19 mouse cellular contexts compared by ENCODE assay signal in the genomic region with DNA sequence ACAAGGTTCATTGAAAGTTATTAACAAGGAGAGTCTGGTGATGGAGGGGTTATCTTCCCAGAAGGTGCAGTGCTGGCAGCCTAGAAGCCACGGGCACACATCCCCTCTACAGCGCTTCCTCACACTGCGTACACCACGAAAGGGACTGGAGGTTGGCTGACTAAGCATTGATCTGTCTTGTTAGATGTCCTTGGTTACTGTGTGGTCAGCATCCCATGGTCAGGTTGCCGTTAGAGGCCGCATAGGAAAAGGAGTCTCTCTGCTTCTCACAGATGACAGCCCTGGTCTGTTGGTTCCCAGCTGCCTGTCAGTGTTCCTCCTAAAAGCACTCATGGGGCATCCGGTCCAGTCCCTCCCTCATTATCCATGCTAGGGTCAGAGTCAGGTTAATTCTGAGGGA. TPM values are rescaled to one million over a fixed set of nuclear protein-coding genes. Genes with fewer than 3 reads are reported as not detected.
"Had no signal": no experiment of that assay in that cellular context is flagged by ENCODE, and none has a peak within 500 bp of the region (broad histone marks: within the 10 kb centered on the region; RNA-seq: fewer than 3 reads in every experiment).

No protein-coding gene starts in this region.

- ATAC-seq: intestine, postnatal 0 days; midbrain, embryonic 15.5 days had no signal

- H3K4me2 ChIP-seq: liver, embryonic 11.5 days; liver, embryonic 15.5 days; midbrain, embryonic 11.5 days; midbrain, embryonic 15.5 days; neural tube, embryonic 12.5 days; stomach, embryonic 15.5 days had no signal

- H3K27me3 ChIP-seq: liver, embryonic 15.5 days; midbrain, embryonic 15.5 days; neural tube, embryonic 12.5 days; stomach, embryonic 15.5 days had no signal

- DNase-seq: kidney, postnatal 4 days; lung, adult 2 months; lung, postnatal 36 days; retina, postnatal 1 day; right cerebral cortex, postnatal 4 days; spleen, adult 18-20 months; thymus, postnatal 36 days had no signal

- H3K4me1 ChIP-seq: midbrain, embryonic 15.5 days; neural tube, embryonic 12.5 days had no signal

- H3K4me3 ChIP-seq: layer of hippocampus, adult 2 months; liver, embryonic 15.5 days; midbrain, embryonic 15.5 days; neural tube, embryonic 12.5 days; stomach, embryonic 15.5 days had no signal

- H3K27ac ChIP-seq: layer of hippocampus, adult 2 months; liver, embryonic 15.5 days; midbrain, embryonic 15.5 days; neural tube, embryonic 12.5 days; stomach, embryonic 15.5 days had no signal

- H3K36me3 ChIP-seq: liver, embryonic 15.5 days; midbrain, embryonic 15.5 days; neural tube, embryonic 12.5 days; stomach, embryonic 15.5 days had no signal

- H3K9ac ChIP-seq: liver, embryonic 15.5 days; midbrain, embryonic 15.5 days; neural tube, embryonic 12.5 days; stomach, embryonic 15.5 days had no signal

- H3K9me3 ChIP-seq: liver, embryonic 15.5 days; midbrain, embryonic 15.5 days; stomach, embryonic 15.5 days had no signal

RNA-seq across cellular contexts. Expression of a gene that starts 10.5 kb away (rescaled TPM):
- total RNA-seq: layer of hippocampus, postnatal 10 days; megakaryocyte progenitor cell, adult 5-6 weeks; monocyte, adult 5-6 weeks; neutrophil, adult 5-6 weeks had no signal
- polyA plus RNA-seq: lung, adult 2 months; midbrain, embryonic 11.5 days; stomach, embryonic 15.5 days had no signal
